Mouse (Mus musculus): ENCODE data around the gene Saxo1.

Saxo1 gene

DNA sequence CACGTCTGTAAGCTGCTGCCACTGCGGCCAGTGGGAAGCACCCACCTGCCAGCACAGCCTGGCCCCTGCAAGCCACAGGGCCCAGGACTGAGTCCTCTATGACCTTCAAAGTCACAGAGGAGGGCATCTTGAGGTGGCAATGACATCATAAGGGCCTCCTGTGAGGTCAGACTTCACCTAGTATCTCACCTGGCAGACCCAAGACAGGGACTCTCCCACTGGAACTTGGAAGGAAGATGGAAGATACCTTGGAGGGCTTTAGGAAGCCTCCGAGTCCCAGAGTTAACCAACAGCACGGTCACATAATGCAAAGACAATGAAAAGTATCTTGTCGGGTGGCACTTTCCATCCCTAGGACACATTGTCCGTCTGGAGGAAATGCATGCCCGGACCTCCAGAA lies at the start of gene Saxo1:
Gene Saxo1, minus strand, starts transcription at position 101 of the 400 bp plus-strand sequence.
- in situ Hi-C loops (cut with MboI, MseI) = no loop called here

DNA sequence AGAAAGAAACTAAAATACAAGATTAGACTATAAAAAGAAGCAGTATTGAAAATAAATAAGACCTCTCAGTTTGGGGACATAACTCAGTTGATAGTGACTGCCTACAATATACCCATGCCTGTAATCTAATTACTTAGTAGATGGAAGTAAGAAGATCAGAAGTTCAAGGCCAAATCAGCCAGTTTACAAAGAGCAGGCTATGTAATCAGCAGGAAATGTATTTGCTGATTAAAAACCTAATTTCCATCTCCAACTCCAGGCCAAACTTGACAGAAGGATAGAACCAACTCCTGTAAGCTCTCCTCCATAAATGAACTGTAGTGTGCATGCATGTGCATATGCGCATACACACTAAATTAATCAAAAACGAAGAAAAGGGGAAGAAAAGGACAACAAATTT lies 33.2 kb upstream of the Saxo1 start:
- in situ Hi-C loops (cut with MboI, MseI) = no loop called here

DNA sequence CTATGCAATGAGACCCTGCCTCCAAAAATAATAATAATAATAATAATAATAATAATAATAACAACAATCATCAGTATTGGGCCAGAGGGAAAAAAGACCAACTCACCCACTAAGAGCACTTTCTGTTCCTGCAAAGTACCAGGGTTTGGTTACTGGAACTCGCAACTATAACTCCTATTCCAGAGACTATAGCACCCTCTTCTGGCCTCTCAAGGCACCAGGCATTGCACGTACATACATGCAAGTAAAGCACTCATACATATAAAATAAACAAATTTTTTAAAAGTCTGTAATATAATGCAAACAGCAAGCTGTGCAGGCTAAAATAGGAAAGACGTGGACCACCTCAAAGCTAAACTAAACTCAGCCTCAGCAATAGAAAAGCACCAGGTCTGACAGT lies 30.1 kb upstream of the Saxo1 start:
- in situ Hi-C loops (cut with MboI, MseI) = no loop called here

DNA sequence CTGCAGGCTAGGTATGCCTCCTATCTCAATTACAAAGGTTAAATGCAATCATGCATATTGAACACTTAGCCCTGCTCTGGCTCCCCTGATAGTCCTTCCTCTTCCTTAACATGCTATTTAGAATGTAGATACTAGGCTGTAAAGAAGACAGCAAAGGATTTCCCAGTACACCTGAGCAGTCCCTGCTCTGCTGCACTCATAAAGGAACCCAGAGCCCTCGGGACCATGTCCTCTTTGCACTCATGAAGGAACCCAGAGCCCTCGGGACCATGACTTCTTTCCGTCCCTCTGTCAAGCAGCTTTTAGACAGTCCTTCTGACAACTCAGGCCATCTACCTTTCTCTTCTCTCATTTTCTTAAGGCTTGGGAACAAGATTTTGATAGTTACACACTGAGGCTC lies 22.5 kb upstream of the Saxo1 start:
- in situ Hi-C loops (cut with MboI, MseI) = no loop called here

DNA sequence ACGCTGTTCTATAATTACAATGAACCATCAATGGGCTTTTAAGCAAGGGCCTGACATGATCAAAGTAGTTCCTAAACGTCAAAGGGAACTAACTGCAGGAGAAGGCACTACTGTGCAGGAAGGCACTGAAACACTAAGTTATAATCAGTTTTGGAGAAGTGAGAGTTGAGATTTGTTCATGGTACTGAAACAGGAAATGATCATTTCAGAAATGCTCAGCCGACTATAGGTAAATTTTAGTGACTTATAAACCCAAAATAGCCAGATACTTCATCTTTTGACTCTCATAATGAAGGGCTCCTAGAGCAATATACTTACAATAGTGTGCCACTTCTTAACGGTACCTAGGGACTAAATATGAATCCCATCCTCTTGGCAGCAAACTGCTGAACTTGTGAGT lies 21.9 kb upstream of the Saxo1 start:
- in situ Hi-C loops (cut with MboI, MseI) = no loop called here

DNA sequence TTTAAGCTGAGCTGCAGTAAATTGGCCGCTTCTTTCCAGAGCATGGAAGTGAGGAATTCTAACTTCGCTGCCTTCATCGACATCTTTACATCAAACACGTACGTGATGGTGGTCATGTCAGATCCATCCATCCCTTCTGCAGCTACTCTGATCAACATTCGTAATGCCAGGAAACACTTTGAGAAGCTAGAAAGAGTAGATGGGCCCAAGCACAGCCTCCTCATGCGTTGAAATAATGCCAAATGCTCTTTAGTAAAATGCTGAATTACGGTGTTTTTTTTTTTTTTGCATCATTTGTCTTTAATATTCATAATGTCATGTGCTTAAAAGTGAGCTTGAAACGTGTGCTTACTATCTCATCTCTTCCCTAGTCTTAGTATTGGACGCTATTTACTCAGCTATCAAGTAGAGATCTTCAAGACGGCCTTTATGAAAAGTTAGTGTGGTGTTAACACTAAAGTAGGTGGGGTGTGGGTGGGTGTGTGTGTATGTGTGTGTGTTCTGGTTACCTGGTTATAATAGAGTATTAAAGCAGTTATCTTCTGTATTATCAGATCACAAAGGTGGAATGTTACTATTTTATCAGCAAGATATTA lies 18.6 kb upstream of the Saxo1 start:
- in situ Hi-C loops (cut with MboI, MseI) = loop anchor here (5.0 to 10.0 kb wide), 2 partner anchors 36 to 278 kb away; partner anchors contain the start of genes Haus6 and Rps6

DNA sequence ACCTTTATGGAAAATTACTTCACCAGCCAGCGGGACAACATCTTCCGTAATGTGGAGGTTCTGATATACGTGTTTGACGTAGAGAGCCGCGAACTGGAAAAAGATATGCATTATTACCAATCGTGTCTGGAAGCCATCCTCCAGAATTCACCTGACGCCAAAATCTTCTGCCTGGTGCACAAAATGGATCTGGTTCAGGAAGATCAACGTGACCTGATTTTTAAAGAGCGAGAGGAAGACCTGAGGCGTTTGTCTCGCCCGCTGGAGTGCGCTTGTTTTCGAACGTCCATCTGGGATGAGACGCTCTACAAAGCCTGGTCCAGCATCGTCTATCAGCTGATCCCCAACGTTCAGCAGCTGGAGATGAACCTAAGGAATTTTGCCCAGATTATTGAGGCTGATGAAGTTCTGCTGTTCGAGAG lies 18.0 kb upstream of the Saxo1 start:
- in situ Hi-C loops (cut with MboI, MseI) = loop anchor here (5.0 to 10.0 kb wide), 2 partner anchors 36 to 279 kb away; partner anchors contain the start of genes Haus6 and Rps6

DNA sequence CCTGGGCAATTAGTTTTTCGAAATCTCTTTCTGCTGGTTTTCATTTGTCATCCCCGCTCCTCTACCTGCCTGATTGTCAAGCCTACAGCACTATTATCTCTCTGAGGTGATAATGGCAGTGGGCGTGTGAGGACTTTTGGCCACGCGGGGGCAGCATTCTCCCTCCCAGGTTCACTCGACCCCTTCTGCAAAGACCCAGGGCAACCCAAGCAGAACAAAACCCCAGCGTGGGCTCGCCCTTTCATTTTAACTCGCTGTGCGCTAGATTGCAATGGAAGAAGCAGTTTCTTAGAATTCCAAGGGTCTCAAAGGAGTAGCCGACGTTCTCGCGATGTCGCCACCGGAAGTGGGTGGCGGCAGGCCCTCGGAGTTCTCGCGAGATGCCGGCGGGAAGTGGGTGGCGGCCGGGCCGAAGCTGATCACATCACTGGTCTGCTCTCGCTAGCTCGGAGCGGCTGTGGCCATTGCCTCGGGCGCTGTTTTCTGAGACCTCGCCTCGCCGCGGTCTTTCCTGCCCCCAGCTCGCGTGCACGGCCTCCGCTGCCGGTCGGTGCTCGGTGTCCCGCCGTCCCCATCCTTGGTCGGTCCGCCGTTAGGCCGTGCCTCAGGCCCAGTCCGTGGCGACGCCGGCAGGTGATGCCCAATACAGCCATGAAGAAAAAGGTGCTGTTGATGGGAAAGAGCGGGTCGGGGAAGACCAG lies 17.3 kb upstream of the Saxo1 start, which contains the start of gene Rraga:
Gene Rraga, plus strand, starts transcription at position 386 of the 701 bp plus-strand sequence.
- in situ Hi-C loops (cut with MboI, MseI) = loop anchor here (5.0 to 10.0 kb wide), 2 partner anchors 37 to 279 kb away; partner anchors contain the start of genes Haus6 and Rps6

DNA sequence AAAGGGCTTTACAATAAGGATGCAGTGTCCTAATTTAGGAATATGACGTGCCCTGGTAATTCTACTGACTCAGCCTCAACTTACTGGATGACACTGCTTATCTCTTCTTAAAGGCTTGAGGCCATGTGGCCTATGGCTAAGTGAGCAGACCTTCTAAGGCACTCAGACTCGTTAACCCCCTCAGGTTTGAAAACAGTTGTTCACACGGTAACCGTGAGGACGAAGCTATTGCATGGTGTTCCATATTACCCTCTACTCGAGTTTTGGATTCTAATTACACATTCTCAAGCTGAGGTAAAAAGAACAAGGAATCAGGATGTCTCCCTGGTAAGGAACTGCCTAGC lies 16.8 kb upstream of the Saxo1 start:
- in situ Hi-C loops (cut with MboI, MseI) = loop anchor here (5.0 to 10.0 kb wide), 2 partner anchors 37 to 280 kb away; partner anchors contain the start of genes Haus6 and Rps6

DNA sequence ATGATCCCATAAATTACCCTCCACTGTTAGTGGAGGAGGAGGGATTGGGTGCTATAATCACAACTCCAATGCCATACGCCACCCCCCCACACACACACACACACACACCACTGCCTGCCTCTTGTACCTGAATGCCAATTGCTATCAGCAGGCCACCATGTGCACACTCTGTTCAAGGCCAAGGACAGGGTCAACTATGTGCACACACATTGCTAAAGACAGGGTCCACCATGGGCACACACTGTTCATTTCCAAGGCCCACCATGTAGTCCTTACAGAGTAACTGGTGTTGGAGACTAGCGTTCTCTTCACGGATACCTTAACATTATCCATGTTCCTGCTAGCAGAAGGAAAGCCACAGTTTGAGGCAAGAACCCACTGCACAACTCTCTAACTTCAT lies 2.9 kb upstream of the Saxo1 start:
- in situ Hi-C loops (cut with MboI, MseI) = no loop called here

DNA sequence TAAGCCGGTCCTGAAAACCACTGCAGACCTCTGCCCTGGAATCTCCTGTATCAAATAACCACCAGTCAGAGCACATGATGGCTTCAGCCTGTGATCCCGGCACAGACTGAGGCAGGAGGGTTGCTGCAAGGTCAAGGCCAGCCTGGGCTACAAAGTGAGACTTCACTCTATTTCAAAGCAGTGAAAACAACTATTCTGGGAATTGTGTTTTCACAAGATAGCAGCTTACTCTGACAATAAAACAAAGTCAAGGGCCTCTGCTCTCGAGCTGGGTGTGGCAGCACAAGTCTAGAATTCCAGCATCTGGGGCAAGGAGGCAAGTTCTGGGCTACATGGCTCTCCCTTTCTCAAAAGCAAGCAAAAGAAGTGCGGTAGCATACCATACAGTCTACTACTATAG lies 878 bp upstream of the Saxo1 start:
- in situ Hi-C loops (cut with MboI, MseI) = no loop called here

DNA sequence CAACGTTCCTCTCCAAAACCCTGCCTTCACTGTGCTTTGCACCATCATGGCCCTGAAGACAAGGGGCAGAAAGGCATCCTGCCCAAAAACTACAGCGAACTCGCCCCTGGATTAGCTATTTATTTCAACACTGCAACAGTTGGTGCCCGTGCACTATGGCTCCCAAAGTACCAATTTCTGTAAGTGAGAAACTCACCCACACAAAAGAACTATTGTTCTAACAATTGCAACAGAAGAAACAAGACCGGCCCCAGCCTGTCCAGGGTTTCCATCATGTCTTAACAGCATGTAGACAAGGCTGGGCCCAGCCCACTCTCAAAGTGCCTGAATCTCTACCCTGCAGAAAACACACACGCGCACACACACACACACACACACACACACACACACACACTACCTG lies 757 bp downstream of the Saxo1 start:
- in situ Hi-C loops (cut with MboI, MseI) = no loop called here

DNA sequence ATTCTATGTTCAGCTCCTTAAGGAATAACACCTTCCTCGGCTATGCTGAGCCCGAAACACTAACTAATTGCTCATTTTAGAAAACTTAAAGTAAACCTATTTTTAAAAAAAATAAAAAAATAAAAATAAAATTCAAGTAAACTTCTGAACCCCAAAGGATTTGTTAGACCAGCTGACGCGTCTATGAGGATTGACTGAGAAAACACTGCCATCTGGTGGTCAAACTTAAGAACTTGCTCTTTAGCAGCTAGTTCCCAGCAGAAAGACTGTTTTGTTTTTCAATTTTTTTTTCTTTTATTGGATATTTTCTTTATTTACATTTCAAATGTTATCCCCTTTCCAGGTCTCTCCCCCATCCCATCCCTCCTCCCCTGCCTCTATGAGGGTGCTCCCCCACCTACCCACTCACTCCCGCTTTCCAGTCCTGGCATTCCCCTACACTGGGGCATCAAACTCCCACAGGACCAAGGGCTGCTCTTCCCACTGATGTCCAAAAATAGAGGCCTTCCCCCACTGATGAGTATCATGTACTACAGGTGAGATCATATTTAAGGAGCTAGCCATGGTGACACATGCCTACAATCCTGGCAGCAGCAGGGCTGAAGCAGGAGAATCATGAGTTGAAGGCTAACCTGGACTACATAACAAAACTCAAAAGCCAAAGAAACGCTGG lies 3.0 kb downstream of the Saxo1 start:
- in situ Hi-C loops (cut with MboI, MseI) = no loop called here

DNA sequence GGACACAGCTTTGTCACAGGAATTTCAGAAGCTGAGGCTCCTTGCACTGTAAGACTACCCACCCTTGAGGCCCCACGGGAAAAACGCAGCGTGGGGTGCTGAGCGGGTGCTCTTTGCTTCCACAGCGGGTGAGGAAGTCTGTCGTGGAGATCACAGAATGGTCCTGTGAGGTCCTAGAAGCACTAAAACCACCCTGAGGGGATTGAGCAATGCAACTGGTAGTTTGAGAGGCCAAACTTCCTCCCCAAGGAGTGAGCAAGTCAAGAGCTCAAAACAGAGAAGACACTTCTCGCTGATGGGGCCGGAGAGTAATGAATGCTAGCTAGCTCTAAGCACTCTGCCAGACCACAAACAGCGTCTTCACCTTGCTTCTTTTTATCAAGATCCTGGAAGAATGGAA lies 9.8 kb downstream of the Saxo1 start:
- in situ Hi-C loops (cut with MboI, MseI) = no loop called here

DNA sequence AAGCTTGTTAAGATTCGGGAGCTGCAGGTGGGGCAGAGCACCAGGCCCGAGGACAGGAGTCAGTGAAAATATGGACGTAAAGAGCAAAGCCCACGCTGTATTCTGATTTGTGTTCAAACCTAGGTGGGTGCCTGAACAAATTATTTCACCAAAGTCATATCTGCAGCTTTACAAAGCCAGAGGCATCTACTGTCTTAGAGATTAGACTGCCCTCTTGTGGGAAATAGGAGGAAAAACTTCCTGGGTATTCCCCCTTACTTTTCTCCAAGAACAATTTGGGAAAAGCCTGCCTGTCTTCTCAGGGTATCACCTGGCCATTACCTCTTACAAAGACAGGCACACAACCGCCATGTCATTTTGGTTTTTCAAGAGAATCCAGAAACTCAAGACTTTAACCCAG lies 12.5 kb downstream of the Saxo1 start:
- in situ Hi-C loops (cut with MboI, MseI) = no loop called here

DNA sequence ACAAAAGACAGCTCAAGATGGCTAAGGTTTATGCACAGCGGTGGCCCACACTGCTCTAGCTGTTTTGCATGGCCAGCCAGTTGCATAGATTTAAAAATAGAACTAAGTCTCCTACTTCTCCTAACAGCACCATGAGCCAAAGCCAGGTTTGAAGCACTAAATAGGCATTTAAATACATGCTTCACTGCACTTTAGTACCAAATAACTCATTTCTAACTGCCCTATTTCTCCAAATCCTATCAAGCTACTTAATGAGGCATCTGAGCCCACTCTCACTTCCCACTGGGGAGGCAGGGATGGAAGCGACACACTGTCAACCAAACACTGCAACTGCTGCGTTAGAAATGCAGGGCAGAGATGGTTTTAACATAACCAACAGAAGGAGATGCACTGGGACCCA lies 14.1 kb downstream of the Saxo1 start:
- in situ Hi-C loops (cut with MboI, MseI) = no loop called here

DNA sequence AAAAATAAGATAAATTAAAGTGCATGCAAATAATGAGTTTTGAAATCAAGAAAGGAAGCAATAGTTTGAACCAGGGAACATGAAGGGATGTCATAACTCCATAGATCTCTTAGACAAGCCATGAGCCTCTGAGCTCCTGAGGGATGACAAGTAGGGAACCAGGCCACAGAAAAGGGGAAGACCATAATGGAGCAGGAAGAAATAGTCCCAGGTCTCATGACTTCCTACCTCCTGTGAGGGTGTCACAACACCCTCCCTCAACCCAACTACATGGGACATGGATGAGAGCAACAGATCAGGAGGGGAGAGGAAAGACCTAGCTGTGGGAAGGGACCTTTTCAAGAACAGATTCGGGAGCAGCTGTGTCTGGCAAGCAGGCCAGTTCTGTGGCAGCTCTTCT lies 16.6 kb downstream of the Saxo1 start:
- in situ Hi-C loops (cut with MboI, MseI) = no loop called here

DNA sequence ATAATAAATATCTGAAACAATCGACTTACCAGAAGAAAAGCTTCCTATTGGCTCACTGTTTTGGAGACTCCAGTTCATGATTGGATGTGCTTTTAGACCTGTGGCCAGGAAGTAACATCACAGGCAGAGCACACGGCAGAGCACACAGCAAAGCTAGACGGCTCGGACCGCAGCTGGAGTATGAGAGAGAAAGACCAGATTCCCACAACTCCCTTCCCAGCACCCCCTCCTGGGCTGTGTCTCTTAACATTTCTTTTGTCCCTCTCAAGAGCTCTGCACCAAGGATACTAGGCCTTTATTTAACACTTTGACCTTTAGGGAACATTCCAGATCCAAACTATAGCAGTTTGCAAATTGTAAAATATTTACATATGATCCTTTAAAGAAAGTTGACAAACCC lies 19.2 kb downstream of the Saxo1 start:
- in situ Hi-C loops (cut with MboI, MseI) = loop anchor here (10.0 kb wide), 1 partner anchor 1866 kb away; no protein-coding TSS in a partner anchor

DNA sequence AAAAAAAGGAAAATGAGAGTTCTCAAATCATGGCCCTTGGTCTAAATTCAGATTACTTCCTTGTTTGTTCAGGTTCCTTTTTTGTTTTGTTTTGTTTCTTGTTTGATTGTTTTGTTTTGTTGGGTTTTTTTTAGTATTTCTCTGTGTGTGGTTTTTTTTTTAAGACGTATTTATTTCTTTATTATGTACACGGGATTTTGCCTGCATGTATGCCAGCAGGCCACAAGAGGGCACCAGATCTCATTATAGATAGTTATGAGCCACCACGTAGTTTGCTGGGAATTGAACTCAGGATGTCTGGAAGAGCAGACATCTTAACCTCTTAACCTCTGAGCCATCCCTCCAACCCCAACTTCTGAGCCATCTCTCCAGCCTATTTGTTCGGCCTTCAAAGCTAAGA lies 20.2 kb downstream of the Saxo1 start:
- in situ Hi-C loops (cut with MboI, MseI) = loop anchor here (10.0 kb wide), 1 partner anchor 1867 kb away; no protein-coding TSS in a partner anchor

DNA sequence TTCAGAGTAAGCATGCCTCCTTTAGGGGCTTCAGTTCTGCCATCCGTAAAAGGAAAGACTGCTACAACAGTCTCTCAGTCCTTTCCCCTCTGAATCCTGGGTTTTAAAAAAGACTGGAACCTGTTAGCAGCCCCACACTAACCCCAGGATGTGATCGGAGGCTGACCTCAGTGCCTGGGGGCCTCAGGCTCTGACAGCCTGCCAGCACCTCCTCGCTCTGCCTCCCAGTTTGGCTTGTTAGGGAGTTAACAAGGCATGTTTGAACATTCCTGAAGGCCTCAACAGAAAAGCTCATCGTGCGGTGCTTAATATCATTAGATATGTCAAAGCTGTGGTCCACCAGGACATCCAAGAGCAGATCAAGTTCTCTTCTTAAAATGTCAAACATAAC lies 24.0 kb downstream of the Saxo1 start:
- in situ Hi-C loops (cut with MboI, MseI) = loop anchor here (10.0 kb wide), 1 partner anchor 1871 kb away; no protein-coding TSS in a partner anchor

DNA sequence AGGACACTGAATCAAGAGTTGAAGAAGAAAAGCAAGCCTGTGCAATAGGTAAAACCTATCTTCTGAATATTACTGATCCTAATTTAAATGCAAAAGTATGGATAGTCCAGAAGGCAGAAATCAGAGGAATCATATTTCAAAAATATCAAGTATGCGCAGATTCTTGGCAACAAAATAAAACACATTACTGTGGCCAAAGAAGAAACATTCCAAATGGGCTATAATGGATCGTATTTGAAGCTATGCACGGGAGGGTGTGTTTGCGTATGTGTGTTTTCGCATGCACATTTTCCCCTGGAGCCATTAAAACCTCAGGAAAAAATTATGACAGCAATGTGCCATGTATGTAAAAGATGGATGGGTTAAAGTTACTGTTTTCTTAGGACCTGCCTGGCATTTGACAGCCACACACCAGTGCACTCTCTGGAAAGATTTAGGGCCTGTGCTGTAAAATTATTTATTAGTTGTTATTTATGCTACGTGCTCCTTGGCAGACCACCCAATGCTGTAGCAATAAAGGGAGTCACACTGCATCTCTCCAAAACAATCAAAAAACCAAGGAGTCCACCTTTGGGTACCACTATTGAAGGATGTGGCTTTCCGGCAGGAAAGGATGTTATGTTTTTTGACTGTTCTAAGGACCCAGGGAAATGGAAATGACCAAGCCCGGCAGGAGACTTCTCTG lies 24.6 kb downstream of the Saxo1 start:
- in situ Hi-C loops (cut with MboI, MseI) = loop anchor here (10.0 kb wide), 1 partner anchor 1871 kb away; no protein-coding TSS in a partner anchor

DNA sequence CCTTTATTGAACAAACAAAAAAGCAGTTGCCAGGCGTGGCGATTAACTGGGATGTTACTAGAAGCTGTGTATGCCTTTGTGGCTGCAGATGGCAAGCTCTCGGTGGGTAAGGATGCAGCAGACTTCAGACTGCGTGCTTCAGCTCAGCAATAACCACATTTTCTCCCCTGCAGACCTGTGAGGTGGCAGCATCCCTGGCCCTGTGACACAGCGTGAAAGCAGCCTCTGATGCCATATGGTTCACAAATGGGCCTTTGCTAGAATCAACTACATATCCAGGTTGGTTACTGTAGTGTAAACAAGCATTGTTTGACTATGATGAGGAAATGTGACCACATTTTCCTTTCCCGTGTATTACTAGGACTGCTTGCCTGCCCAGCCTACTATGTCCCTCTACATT lies 29.0 kb downstream of the Saxo1 start:
- in situ Hi-C loops (cut with MboI, MseI) = no loop called here

All from regulatory T cell (primary cell).